Mouse (Mus musculus): ENCODE results near the gene Lce1m.
"Not testable (repeated sequence)": the region's sequence is repeated elsewhere in the genome, so short reads cannot be mapped to it uniquely, and the experiment has no call there.

GRCm38 (mm10) chr3:93068523-93068922 lies 49.7 kb upstream of the Lce1m start, which contains the start of gene Gm4858:
- TF ChIP-seq CTCF (IDR thresholded peaks at IDR 0.05; ENCODE audit: low read depth, low read length); POLR2A (IDR thresholded peaks at IDR 0.05; ENCODE audit: extremely low read depth, insufficient read depth, low read length): not testable (repeated sequence)

Measured in liver, adult 2 months (tissue).